Mouse (Mus musculus) heart, embryonic 10.5 days (tissue): Measurements from ENCODE around the gene Pgam2. TPM values are rescaled to one million over a fixed set of nuclear protein-coding genes. Genes with fewer than 3 reads are reported as not detected.
"Not testable (repeated sequence)": the region's sequence is repeated elsewhere in the genome, so short reads cannot be mapped to it uniquely, and the experiment has no call there.

ENCODE experiments used
- DNase-seq: peaks from one replicate; pipeline ENCODE4 v3.0.0-alpha.2; 2017; ENCODE audit warnings: low spot score
- H3K27ac ChIP-seq: fragments of 300-500 bp; sonication (generic); 2 replicates; pipeline ENCODE4 v1.5.1; 2016; ENCODE audit warnings: mild to moderate bottlenecking
- H3K27me3 ChIP-seq: fragments of 300-500 bp; sonication (generic); 2 replicates; pipeline ENCODE4 v1.6.1; 2016; ENCODE audit warnings: mild to moderate bottlenecking; ENCODE audit not compliant: poor library complexity, insufficient read depth, severe bottlenecking
- H3K36me3 ChIP-seq: fragments of 300-500 bp; sonication (generic); 2 replicates; pipeline ENCODE4 v1.6.1; 2016; ENCODE audit warnings: mild to moderate bottlenecking, moderate library complexity
- H3K4me1 ChIP-seq: fragments of 300-500 bp; sonication (generic); 2 replicates; pipeline ENCODE4 v1.6.1; 2016; ENCODE audit warnings: mild to moderate bottlenecking
- H3K4me3 ChIP-seq: fragments of 300-500 bp; sonication (generic); 2 replicates; pipeline ENCODE4 v1.5.1; 2016; ENCODE audit warnings: mild to moderate bottlenecking, moderate library complexity
- H3K9me3 ChIP-seq: fragments of 300-500 bp; sonication (generic); 2 replicates; pipeline ENCODE4 v1.6.1; 2016; ENCODE audit warnings: mild to moderate bottlenecking, moderate library complexity
- WGBS: fragments of 180-500 bp; shearing (Covaris S2); methylation state at CpG from one replicate; pipeline ENCODE4 v1.1.7; 2016; 5-methylcytosine and 5-hydroxymethylcytosine counted together
- polyA plus RNA-seq: library from polyadenylated mRNA; unstranded; fragments of >200 nt; fragmentation: Nextera tagmentation; extraction: Ambion mirVana; gene quantifications from 2 replicates; pipeline ENCODE4 v1.2.1, GENCODE M21; 2016

The Pgam2 gene
- polyA plus RNA-seq, 1 experiment from 2014 or later = 479 TPM

DNA sequence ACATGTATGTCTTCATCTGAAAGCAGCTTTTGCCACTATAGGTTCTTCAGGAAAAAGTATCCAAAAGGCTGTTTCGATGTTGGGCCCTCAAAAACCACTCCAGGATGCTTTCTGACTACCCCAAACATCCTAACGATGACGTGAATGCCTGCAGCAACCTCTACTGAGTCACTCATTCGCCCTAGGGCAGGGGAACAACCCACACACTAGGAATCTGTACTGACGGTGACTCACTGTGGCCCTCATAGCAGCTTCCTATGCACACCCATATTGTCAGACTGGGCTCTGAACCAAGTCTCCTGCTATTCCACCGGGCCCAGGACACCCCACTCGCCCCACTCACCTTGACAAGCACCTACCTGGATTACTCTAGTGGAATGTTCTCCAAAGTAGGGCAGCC, 31.5 kb upstream of the Pgam2 start:
- peaks cover 24% of the 10 kb centered on the region for H3K4me1 ChIP-seq
- H3K9me3 ChIP-seq = no peaks in the 10 kb centered on the region
- no peak overlapping the region for H3K4me3 ChIP-seq
- H3K27me3 ChIP-seq = no peaks in the 10 kb centered on the region
- 90% methylated on average over 7 of the region's 7 CpGs for WGBS
- H3K27ac ChIP-seq = no peak overlapping the region
- peak; percentile 67 for DNase-seq
- peaks cover 53% of the 10 kb centered on the region for H3K36me3 ChIP-seq

DNA sequence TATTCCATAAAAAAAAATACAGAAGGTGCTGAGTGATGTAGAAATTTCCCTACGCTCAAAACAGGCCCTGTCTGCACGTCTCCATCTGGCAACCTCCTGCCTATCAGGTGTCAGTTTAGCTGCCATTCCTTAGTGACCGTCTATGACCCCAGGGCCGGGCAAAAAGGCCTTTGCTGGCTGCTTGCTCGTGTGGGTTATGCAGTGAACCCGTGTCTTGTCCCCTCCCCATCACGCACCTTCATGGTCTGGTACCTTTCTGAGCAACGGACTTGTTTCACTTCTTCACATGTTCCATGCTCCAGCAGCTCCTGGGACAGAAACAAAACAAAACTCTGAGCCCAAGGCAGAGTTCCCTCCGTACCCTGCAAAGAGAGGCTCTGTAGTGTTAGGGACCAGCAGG, 31.0 kb upstream of the Pgam2 start:
- no peaks in the 10 kb centered on the region for H3K9me3 ChIP-seq

DNA sequence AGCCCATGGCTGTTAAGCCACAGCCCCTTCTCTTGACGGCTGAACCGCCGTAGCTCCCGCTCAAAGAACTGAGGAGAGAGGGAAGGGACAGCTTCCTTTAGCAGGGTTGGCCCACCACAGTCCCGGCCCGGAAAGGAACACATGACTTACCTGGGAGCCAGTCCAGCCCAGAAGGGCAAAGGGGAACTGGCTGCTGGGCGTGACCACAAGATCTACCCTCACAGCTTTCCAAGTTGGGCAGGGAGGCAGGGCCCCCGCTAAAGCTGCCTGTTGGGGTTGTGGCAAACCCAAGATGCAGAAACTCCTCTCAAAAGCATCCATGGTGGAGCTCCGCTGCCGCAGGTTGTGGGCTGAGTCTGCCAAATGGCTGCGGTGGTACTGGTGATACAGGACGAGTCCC, 25.8 kb upstream of the Pgam2 start:
- peaks cover 16% of the 10 kb centered on the region for H3K4me1 ChIP-seq
- peaks cover 64% of the 10 kb centered on the region for H3K36me3 ChIP-seq
- H3K27me3 ChIP-seq = no peaks in the 10 kb centered on the region
- H3K4me3 ChIP-seq = no peak overlapping the region
- H3K27ac ChIP-seq = no peak overlapping the region
- H3K9me3 ChIP-seq = no peaks in the 10 kb centered on the region
- no peak for DNase-seq
- 92% methylated on average over 12 of the region's 12 CpGs for WGBS

More for the DNA sequence above, 31.0 kb upstream of the Pgam2 start:
- Histone ChIP-seq H3K4me1 (peaks cover 27% of the 10 kb centered on the region), H3K27me3 (no peaks in the 10 kb centered on the region), H3K27ac (no peak overlapping the region), H3K4me3 (no peak overlapping the region), H3K36me3 (peaks cover 59% of the 10 kb centered on the region)
- peak; percentile 70 for DNase-seq
- WGBS = 76% methylated on average over 9 of the region's 9 CpGs

DNA sequence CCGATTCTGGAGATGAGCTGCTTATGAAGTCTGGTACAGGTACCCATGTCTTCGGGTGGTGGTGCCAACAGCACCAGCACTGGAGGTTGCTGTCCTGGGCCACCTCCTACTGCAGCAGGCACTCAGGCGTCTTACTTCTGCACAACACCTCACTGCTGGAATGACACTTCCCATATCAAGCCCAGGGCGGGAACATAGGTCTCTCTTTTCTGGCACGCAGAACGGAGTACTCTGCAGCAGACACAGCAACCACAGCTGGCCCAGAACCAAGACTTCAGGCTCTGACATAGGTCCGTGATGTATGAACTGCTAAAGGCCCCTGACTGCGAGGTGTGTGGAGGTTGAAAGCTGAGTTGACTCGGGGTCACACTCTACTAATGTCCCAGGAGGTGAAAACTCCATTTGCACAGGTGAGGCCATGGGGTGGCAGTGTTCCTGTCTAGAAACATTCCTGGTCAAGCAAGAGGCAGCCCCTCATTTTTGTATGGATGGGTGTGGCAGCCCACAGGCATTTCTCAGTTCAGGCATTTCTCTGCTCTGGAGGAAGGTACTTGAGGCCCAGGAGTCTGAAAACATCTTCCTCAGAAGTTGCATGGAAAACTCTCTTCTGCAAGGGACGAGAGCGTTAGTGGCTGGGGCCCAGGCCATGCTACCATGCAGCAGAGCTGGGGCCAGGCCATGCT, 25.1 kb upstream of the Pgam2 start:
- WGBS = 84% methylated on average over 11 of the region's 11 CpGs
- Histone ChIP-seq H3K27ac (no peak overlapping the region), H3K9me3 (no peaks in the 10 kb centered on the region), H3K36me3 (peaks cover 57% of the 10 kb centered on the region), H3K4me1 (peaks cover 16% of the 10 kb centered on the region), H3K27me3 (no peaks in the 10 kb centered on the region), H3K4me3 (no peak overlapping the region)
- DNase-seq = no peak

DNA sequence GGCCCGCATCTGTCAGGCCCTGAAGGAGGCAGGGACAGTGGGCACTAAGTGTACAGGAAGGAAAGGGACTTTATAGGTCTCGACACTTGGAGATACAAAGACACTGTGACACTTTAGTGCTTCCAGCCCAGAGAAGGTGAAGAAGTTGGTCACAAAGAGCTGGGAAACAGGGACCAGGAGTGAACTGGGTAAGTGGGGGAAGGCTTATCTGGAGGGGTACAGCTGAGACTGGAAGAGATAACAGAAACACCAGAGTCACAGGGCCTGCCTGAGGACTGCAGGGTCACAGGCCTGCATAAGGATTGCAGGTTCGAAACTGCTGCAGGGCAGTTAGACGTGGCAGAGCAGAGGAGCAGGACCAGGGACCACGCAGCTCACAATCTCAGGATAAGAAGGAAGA, 24.4 kb upstream of the Pgam2 start:
- H3K36me3 ChIP-seq = peaks cover 50% of the 10 kb centered on the region
- no peak overlapping the region for H3K4me3 ChIP-seq
- H3K4me1 ChIP-seq = peaks cover 16% of the 10 kb centered on the region
- WGBS = 86% methylated on average over 5 of the region's 5 CpGs
- no peak overlapping the region for H3K27ac ChIP-seq
- no peak for DNase-seq
- H3K27me3 ChIP-seq = no peaks in the 10 kb centered on the region
- H3K9me3 ChIP-seq = no peaks in the 10 kb centered on the region

DNA sequence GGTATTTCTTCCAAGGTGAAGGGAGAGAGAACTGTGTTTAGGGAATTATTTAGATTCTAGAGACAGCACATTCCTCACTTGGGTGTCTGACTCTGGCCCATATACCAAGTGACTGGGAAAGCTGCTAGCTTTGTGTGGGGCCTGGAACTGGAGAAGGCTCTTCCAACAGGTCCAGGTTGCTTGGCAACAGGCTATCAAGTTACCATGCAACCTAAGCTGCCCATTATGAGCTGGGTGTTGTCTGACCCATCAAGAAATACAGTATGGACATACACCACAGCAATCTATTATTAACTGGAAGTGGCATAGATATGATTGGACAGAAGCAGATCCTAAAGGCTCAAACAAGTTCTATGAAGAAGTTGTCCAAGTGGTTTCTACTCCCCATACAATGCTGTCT, 21.9 kb upstream of the Pgam2 start:
- no peak for DNase-seq
- Histone ChIP-seq H3K4me1 (0 out of 2 replicates have a peak, but pooled peaks cover 6% of the 10 kb centered on the region), H3K4me3 (no peak overlapping the region), H3K9me3 (no peaks in the 10 kb centered on the region), H3K27ac (no peak overlapping the region), H3K27me3 (no peaks in the 10 kb centered on the region), H3K36me3 (peaks cover 25% of the 10 kb centered on the region)

DNA sequence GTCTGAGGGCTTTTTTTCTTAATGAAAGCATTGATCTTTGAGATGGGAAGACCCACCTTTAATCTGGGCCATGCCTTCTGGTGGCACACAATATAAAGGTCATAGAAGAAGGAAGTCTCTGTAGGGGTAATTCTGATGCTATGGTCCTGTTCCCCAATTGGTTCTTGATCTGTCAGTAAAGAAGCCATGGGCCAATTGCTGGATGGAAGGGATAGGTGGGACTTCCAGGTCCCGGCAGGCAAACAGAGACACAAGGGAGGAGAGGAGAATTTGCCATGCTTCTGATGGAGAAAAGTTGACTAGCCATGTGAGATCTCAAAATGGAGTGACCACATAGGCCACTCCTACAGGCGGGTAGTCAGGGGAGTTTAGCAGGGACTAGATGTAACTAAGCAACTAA, 15.7 kb upstream of the Pgam2 start:
- 51% methylated on average over 2 of the region's 2 CpGs for WGBS
- no peak overlapping the region for H3K4me3 ChIP-seq
- H3K27me3 ChIP-seq = no peaks in the 10 kb centered on the region
- no peaks in the 10 kb centered on the region for H3K9me3 ChIP-seq
- H3K27ac ChIP-seq = no peak overlapping the region
- H3K4me1 ChIP-seq = no peaks in the 10 kb centered on the region
- no peaks in the 10 kb centered on the region for H3K36me3 ChIP-seq
- no peak for DNase-seq

DNA sequence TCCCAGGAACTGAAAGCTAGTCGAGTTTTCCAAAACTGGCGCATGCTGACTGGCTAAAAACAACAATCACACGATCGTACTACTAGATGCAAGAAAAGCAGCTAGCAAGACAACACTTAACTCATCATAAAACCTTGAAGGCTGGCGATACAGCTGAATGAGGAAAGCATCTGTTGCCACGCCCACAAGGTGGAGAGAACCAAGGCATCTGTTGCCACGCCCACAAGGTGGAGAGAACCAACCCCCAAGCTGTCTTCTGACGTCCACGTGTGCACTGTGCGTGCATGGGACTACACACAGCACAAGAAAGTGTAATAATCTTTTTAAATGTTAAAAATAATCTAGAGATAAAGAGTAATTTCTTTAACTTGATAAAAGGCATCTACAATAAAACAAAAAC, 9.8 kb upstream of the Pgam2 start:
- H3K4me3 ChIP-seq = no peak overlapping the region
- WGBS = 77% methylated on average over 10 of the region's 10 CpGs
- no peaks in the 10 kb centered on the region for H3K36me3 ChIP-seq
- H3K9me3 ChIP-seq = no peaks in the 10 kb centered on the region
- DNase-seq = no peak
- no peaks in the 10 kb centered on the region for H3K27me3 ChIP-seq
- no peak overlapping the region for H3K27ac ChIP-seq
- H3K4me1 ChIP-seq = no peaks in the 10 kb centered on the region

DNA sequence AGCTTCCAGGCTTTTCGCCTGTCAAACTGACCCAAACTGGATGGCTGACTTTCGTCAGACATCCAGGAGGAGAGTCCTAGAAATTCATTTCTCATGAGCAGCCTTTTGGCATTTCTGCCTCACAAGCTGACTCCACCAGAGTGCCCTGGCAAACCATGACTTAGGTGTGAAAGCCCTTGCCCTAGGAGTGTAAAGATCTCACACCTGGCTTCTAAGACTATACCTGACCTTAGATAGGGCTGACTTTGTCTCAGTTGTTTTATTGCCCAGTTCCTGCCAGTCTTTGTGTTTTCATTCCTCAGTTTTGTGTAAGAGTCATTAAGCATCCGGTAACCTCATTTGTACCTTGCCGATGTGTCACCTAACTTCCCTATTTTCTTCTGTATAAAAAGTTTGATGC, 6.0 kb upstream of the Pgam2 start:
- H3K9me3 ChIP-seq, H3K4me3 ChIP-seq, H3K27ac ChIP-seq, H3K4me1 ChIP-seq, H3K36me3 ChIP-seq, H3K27me3 ChIP-seq, DNase-seq: not testable (repeated sequence)
- WGBS = 86% methylated on average over 4 of the region's 4 CpGs

DNA sequence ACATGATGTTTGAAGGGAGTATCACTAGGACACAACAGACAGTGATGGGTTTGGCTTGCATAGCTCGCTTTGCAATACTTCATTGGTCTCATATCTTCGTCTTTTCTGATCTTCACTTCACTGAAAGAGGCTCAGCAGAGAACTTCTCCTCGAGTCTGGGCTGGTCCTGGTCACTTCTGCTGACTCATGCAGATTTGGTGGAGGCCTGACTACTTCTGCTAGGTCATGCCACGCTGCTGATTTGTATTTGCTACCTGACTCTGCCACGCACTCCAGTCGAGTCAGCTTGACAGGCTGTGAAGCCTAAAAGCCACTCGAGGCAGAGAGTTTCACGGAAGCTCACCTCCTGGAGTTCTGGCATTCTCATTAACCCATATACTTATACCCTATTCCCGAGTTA, 4.4 kb upstream of the Pgam2 start:
- no peak overlapping the region for H3K27ac ChIP-seq
- H3K9me3 ChIP-seq = no peaks in the 10 kb centered on the region
- H3K27me3 ChIP-seq = no peaks in the 10 kb centered on the region
- 84% methylated on average over 9 of the region's 9 CpGs for WGBS
- H3K4me1 ChIP-seq = peaks cover 16% of the 10 kb centered on the region
- H3K36me3 ChIP-seq = no peaks in the 10 kb centered on the region
- no peak overlapping the region for H3K4me3 ChIP-seq
- no peak for DNase-seq

DNA sequence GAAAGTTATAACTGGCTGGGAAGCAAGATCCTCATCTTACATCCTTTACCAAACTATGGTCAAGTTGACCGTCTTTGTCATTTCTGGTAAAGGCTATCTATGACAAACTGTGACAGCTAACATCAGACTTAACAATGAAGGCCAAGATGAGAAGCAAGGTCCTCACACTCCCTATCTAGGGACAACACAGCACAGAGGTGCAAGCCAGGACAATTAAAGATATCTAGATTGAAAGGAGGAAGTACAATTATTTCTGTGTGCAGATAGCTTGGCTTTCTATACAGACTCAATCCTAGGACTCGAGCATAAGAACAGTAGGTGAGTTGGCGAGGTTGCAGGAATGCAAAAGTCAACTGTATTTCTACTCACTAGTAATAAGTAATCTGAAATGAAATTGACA, 2.2 kb upstream of the Pgam2 start:
- no peak overlapping the region for H3K27ac ChIP-seq
- no peaks in the 10 kb centered on the region for H3K27me3 ChIP-seq
- WGBS = 87% methylated on average over 3 of the region's 3 CpGs
- H3K9me3 ChIP-seq = no peaks in the 10 kb centered on the region
- H3K4me3 ChIP-seq = no peak overlapping the region
- no peak for DNase-seq
- peaks cover 35% of the 10 kb centered on the region for H3K4me1 ChIP-seq
- peaks cover 9% of the 10 kb centered on the region for H3K36me3 ChIP-seq

DNA sequence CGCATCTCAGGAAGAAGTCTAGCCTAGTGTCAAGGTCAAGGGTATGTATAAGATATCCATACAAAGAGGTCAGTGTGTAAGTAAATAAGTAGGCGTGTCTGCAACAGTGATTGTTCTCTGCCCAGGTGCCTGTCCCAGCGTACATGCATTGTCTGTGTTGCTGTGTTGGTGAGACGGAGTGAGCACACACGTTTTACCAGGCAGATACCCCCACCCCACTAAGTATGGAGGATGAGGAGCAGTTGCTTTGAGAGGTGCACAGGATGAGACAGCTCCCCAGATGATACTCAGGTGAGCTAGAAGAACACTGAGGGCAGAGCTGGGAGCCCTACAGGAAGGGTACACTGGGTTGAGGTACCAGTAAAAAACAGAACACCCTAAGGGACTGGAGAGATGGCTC, 641 bp upstream of the Pgam2 start:
- Histone ChIP-seq H3K27ac (peak overlapping the region; percentile 89), H3K4me1 (peaks cover 49% of the 10 kb centered on the region), H3K36me3 (peaks cover 25% of the 10 kb centered on the region), H3K4me3 (peak overlapping the region; percentile 62), H3K27me3 (no peaks in the 10 kb centered on the region), H3K9me3 (no peaks in the 10 kb centered on the region)
- WGBS = 74% methylated on average over 5 of the region's 5 CpGs
- DNase-seq = no peak

DNA sequence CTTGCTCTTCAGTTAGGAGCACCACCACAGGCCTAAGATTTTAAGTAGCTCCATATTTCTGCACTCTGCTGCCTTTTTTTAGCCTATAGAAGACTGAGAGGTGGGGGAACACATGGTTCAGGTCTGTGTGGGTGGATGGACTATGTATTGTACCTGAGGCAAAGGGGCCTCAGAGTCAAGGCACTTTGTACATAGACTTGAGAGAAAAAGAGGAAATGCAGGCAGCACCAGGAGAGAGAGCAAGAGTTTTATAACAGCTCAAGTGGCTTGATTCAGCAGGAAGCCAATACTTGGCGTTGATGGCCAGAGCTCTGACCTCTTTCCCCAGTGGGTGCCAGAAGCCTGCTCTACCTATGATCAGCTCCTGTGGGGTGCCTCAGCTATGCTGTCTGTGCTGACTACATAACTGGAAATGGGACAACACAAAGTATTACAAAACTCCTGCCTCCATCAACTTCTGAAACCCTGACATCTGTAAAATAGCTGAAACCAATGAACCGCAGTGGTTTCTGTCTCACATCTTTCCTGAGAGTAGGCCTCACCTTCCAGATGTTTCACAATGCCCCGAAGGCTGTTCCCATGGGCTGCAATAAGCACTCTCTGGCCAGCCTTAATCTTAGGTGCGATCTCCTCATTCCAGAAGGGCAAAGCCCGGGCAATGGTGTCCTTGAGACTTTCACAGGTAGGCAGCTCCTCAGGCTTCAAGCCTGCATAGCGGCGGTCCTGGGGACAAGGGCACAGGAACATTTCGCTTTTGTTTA, 896 bp downstream of the Pgam2 start:
- WGBS = 56% methylated on average over 8 of the region's 8 CpGs
- Histone ChIP-seq H3K27me3 (no peaks in the 10 kb centered on the region), H3K9me3 (no peaks in the 10 kb centered on the region), H3K4me3 (peak overlapping the region; percentile 62), H3K36me3 (peaks cover 39% of the 10 kb centered on the region), H3K4me1 (peaks cover 55% of the 10 kb centered on the region), H3K27ac (peak overlapping the region; percentile 89)
- DNase-seq = no peak
